Mouse (Mus musculus) right cerebral cortex, postnatal 14 days (tissue): ENCODE results near the gene Zfp652.

ENCODE experiments used
- DNase-seq: peaks from one replicate; pipeline ENCODE4 v3.0.0; 2022

Zfp652 gene

DNA sequence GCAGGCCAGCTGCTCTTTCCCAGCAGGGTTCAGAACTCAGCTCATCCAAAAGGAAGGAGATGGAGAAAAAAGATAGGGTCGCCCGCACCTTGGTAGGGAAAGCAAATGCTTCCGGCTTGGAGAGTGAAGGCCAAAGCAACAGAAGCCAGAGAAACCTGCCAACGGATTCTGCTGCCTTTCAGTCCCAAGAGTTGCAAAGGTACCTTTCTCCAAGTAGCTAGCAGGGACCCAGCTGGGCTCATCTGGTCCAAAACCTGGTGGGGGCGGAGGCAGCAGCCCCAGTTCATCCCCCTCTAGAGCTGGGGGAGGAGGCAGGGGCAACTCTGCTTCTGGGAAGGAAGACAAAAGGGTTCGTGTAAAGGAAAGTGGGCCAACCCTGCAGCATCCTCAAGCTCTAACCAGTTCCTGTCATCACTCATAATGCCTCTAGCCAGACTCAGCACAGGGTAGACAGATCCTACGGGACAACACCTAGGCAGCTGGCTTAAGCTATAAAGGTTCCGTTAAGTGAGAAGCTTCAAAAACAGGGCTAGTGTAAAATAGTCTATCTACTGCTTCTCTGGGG lies 120.6 kb downstream of the Zfp652 start:
- no peak for DNase-seq

DNA sequence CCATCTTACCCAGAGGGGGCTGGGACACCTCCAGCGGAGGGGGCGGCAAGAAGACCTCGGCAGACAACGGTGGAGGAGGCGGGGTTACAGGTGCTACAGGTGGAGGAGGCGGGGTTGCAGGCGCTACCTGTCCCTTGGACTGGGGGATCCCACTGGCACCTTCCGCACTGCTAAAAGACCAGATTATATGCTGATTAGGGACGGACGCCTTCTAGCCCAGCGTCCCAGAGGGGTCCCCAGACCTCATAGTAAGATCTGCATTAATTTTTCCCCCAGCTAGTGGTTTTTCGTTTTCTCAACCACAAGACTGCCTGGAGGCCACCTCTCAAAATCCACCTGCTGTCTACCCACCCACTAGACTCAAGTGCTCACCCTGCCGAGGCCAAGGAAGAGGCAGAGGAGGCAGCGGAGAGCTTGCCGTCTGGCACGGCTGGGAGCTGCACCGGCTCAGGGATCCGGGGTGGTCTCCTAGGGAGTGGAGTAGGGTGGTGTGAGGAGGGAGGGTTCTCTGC lies 121.2 kb downstream of the Zfp652 start:
- DNase-seq = no peak

DNA sequence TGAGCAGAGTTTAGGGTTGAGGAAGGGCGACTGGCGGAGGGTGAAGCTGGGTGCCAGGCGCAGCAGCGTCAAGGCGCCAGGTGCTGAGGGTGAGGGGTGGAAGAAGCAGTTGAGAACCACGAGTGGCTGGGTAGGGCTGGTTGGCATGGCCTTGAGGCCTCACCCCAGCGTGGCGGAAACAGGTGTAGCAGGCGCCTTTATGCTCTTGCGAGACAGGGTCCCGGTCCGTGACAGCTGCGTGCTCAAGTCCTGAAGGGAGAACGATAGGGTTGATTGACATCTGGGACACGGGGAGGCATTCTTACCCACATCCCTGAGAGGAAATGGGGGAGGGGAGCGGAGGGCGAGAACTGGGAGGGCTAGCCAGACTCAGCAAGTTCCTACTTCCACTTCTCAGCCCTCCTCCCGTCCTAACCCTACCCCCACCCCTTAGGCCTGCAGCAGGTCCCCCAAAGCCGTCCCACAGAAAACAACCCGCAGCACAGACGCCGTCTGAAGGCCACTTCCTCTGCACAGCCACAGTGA lies 121.7 kb downstream of the Zfp652 start:
- peak; percentile 50 for DNase-seq

DNA sequence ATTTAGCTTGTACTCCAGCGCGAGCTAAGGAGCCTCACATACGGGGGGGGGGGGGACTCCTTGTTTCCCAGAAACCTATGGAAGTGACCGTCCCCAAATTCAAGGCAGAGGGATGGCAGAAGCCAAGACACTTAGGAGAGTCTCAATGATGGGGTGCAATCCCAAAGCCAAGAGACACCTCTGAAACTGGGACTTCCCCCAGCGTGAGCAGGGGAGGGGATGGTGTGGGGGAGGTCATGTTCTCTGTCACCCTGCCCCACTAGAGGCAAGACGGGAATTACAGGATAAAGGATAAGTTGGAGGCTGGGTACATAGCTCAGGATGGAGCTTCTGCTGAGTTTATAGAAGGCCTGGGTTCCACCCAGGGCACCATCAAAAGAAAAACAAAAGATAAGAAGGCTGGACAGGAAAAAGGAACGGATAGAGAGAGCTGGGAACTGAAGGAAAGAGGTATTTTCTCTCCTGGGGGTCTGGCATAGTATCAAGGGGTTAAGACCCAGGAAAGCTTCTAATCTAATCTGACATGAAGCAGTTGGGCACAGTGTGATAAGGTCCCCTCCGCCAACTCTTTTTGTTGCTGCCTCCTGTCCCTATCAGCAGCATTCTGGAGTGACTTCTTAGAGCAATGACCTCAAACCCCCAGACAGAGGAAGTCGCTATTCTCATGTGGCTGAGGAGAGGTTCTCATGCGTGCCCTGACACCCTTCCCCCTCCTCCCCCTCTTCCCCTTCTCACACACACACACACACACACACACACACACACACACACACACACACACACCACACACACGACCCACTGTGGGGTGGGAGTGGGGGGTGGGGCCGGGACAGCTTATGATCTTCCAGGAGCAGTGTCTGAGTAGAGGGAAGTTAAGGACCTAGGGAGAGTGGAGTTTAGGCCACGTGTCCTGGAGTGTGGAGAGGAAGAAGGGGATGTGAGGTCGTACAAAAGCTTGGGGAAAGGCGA lies 122.6 kb downstream of the Zfp652 start:
- no peak for DNase-seq

DNA sequence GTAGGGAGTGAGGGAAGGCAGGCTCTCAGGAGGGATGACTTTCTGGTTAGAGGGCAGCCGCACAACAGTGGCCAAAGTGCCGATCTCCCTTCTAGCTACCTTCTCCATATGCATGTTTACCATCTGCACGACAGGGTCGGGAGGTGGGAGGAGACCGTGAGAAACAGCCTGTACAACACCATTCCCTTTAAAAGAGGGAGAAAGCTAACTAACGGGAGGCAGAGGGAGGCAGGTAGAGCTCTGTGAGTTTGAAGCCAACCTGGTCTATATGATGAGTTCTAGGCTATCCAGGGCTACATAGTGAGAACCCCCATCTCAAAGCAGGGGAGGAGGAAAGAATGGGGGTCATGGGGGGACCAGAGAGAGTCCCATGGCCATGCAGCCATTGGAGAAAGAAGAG lies 123.4 kb downstream of the Zfp652 start:
- DNase-seq = no peak

DNA sequence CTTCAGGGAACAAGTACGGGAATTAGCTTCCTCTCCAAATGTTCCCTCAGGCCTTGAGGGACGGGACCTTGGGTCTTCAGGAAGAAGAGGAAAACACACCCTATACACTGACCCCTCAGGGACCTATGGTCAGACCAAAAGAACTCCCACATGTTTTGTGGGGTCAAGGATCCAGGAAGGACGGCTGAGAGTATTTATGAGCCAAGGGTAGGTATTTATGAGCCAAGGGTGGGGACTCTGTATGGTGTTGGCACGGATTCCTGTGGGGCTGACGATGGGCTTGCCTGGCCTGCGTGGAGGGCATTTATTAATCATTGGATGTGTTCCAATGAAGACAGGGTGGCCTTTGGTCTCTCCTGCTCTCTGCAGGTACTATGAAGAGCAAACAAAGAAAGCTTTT lies 124.0 kb downstream of the Zfp652 start:
- DNase-seq = no peak

DNA sequence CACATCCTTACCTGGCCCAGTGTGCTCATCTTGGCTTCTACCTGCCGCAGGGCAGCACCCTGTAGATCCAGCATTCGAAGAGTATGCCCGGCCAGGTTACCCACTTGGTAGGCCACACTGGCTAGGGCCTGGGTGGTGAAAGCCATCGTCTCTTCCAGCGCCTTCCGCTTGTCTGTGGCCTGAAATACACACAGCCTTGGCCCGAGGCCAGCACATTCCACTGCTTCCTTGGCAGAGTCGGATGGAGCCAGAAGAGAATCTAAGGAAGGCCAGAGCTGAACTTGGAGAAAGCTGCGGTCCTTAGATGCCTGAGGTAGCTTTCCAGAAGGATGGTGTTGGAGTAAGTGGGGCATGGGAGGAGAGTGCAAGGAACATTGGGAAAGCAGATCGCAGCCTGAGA lies 124.6 kb downstream of the Zfp652 start, which contains the start of gene Gngt2:
Gngt2 (plus strand) TSS at position 158 of the 400 bp plus-strand sequence.
- DNase-seq = peak; percentile 65

DNA sequence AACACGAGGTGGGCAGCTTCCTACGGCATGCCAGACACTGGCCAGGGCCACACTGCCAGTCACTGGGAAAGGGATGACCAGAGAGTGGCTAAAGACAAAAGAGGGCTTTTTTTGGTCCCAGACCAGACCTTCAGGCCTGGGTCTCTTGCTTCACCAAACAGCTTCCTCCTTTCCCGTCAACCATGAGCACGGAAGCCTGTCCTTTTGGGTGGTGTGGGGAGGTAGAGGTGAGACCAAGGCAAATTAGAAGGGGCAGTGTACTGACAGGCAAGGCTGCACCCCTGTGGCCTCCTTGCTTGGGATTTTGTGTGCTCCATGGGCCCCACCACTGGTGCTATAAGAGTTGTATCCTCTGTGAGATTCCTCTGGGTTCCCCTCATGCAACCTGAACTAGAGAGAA lies 126.1 kb downstream of the Zfp652 start:
- no peak for DNase-seq

DNA sequence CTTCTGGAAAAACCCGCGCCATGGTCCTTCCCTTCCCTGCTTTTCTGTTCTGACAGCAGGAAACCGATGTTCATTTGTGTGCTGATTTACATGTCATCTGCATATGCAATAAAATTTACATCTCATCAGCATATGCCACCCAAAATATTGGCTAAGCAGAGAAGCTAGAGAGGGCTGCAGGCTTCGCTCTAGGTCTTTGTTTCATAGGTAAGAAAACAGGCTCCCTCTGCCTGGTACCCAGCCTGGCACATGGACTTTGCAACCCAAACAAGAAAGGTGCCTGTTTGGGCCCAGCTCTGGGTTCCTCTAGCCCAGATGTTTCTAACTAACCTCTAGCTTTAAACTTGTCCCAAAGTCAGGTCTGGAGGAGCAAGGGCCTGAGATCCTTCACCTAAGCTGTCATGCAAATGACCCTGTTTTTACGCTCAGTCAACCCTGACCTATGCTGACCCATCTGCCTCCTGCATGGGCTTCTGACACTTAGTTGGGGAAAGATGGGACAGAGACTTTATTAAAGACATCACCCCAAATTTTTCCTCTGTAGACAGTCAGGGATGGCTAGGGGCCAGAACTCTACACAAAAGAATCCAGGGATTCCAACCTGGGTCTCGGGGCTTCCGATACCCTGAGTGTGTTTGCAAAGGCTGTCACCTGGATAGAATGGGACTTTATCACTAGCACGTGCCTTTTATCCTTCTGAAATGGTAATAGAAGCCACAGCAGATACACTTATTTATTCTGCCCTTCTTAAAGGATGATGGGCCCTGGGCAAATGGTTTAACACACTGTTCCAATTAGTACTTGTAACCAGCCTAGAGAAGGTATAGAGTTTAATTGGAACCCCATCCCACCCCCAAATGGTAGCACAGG lies 126.8 kb downstream of the Zfp652 start:
- DNase-seq = no peak

DNA sequence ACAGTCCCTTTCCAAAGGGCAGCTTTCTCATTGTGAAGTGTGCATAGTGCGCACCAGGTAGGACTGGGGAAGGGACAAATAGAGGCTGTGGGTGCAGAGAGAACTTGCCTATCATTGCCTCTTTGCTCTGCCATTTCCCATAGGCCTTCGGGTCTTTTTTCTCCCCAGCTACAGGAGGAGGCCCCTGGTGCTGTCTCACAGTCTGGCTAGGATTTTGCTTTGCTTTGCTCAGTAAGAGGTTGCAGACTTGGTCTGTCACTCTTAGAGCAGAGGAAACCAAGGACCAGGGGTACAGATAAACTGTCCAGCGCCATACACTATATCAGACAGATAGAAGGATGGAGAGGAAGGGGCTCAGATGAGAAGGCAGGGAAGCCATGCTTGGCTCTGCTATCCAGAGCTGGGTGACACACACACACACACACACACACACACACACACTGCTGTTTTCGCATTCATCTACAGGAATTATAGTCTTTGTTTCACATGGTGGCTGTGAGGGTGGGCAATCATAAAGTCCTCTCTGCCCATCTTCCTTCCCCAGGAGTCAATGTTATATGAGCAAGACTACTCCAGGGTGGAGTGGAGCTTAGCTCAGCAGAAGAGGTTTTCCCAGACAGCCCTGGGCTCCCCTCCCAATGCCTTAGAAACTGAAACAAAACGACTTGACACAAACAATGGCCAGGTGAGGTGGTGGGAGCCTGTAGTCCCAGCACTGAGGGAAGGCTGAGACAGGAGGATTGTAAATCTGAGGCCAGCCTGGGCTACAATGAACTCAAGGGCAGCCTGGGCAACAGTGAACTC lies 128.4 kb downstream of the Zfp652 start:
- no peak for DNase-seq

DNA sequence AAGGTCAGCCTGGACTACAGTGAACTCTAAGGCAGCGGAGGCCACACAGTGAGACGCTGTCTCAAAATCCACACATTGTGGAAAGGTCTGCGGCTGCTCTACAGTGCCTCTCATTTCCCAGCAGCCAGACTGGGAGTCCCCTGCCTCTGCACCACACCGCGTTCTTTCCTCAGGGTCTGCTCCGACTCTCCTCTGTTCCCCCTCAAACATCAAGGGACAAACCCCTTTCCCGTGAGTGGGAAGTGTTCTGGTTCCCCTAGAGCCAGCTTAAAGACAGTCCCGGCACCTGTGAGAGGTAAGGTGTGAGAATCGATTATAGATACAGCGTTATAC lies 129.0 kb downstream of the Zfp652 start:
- no peak for DNase-seq

DNA sequence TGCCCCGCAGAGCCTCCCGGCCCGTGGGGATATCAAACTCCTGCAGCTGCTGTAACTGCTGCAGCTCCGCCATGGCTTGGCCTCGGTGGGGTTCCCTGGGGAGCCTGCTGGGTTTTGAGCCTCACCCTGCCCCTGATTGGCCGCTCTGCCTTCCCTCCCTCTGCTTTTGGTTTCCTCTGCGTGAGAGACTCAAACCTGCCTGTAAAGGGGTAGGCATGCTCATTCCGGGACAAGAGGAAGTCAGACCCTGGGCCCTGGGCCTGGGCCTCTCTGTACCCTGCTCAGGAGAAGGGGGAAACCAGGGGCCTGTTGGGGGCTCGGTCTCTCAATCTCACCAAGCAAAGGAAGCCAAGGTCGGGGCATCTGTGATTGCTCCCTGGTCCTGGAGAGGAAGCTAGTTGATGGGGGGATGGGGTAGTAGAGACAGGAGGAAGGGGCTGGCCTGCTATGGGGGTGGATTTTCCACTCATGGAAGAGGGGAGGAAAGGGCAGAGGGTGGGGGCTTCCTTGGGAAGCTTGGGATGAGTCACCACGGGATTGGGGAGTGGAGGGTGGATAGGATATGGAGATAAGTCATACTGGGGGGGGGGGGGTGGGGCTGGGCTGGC lies 129.7 kb downstream of the Zfp652 start, which contains the start of gene Abi3:
Abi3 (minus strand) TSS at position 403 of the 608 bp plus-strand sequence.
- no peak for DNase-seq

DNA sequence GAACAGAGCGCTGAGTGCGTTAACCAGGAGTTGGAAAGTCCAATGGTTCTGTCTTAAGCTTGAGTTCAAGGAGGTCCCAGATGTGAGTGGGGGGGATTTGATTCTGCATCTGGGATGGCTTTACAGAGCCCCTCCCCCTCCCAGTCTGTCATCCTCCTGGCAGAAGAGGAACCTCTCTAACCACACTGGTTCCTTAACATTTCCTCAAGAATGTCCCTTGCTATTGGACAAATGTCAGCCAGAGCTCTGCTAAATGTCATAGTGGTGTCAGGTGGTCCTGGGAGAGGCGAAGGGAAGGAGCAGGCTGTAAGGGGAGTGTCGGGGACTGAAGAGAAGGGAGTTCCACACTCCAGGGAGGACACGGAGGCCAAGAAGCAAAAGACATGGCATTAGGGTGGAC lies 130.5 kb downstream of the Zfp652 start:
- no peak for DNase-seq

DNA sequence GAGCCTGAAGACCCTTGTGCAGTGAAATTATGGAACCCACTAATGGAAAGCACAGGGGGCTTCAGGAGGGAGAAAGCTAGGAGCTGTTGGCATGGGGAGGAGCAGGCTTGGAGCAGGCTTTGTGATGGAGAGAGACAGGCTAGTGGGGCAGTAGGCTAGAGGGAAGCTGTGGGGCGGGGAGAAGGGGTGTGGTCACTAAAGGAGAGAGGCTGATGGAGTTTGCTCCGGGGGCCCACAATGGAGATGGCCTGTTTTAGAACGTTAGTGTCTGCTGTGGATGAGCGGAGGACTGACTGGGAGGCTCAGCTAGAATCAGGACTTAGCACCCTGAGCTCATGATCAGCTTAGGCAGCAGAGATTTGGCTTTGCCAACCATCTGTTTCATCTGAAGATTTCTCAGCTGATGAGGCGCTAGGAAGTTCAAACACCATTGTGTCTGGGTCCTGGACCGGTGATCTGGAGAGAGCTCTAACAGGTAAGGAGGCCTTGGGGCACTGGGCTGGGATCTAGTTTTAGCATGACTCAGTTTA lies 131.0 kb downstream of the Zfp652 start:
- DNase-seq = no peak

DNA sequence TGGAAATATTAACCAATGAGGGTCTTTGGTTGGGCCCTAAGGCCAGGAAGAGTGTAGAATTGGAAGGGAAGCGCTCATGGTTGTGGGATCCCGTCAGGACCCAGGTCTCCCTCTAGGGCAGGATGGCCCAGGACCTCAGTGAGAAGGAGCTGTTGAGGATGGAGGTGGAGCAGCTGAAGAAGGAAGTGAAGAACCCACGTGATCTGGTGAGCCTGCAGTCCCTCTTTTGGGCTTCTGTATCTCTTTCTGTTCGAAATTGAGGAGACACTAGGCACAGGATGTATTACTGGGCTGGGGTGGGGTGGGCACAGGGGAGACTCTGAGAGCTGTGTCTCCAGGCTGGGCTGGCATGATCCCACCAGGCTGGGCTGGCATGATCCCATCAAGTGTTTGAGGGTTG lies 132.5 kb downstream of the Zfp652 start:
- no peak for DNase-seq

DNA sequence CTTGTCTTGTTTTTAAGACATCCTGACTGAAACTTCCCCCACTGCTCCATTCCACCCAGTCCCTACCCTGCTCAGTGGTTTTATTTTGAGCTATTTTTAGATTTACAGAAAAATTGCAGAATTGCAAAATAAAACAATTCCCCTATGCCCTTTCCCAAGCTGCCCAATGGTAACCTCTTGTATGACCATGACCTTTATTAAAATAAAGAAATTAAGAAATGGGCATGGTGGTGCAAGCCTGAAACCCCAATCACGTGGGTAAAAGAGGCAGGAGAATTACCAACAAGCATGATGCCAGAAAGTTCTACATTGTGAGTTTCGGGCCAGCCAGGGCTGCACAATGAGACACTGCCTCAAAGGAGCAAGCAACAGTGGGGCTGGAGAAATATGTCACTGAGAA lies 138.4 kb downstream of the Zfp652 start:
- no peak for DNase-seq

DNA sequence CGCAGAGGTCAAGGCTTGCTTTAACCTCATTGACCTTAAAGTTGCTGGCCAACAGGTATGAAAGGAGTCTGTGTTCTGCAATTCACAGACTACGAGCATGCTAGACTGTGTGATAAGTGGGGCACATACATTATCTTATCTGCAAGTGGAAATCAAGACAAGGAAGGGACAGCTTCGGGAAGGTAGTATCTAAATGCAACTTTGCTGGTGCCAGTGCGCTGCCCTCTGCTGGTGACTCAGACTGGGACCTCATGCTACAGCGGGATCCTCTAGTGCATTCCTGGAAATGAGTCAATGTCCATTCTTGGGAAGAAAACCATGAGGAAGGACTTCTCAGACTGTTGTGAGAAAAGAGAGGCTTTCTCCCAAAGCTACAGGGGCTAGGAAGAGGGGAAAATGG lies 141.2 kb downstream of the Zfp652 start:
- peak; percentile 59 for DNase-seq

DNA sequence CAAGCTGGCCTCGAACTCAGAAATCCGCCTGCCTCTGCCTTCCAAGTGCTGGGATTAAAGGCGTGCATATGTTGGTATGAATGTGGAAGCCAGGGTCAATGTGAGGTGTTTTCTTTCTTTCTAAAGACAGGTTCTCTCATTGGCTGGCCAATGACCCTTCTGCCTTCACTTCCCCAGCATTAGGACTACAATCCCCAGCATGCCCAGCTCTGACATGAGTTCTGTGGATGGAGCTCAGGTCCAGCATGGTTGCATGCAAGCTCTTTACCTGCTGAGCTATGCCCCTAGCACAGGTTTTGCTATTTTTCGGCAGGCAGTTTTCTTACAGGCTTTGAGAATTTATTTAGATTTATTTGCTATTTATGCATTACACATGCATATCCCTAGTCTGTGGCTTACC lies 144.8 kb downstream of the Zfp652 start:
- no peak for DNase-seq

DNA sequence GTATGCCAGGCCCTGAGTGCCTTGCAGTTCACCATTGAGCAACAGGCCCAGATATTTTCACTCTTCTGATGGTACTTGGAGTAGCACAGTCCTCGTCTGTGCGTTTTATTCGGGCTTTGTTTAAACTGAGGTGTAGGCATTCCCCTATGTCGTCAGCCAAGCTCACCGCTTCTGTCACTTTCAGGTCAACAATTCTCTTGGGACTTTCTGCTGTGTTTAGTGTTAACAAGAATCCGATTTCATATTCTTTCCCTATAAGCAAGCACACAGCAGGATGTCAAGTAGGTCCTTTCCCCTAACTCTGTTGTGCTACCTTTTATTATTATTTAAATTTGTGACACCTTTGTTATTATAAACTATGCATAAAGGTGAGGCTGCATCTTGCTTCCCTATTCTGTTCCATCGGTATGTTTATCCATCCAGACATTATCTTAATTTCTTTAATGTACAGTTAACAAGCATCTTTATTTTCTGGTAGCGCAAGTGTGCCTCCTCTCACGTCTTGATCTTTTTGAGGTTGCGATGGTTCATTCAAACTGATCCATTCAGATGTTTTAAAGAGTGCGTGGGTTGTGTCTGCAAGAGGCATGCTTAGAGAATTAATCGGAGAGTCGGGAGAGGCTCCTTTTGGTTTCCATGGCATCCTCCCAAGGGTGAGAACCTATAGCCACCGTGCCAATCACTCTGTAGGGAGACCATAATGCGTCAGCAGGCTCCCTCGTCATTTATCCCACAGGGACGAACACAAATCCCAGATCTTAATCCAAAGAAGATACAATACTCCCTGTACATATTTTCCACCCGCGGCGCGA lies 145.4 kb downstream of the Zfp652 start:
- no peak for DNase-seq
